Mouse (Mus musculus) lung, postnatal 36 days (tissue): ENCODE measurements around the gene Hsf2.

Source experiments
- DNase-seq: peaks from one replicate; pipeline ENCODE4 v3.0.0; 2022; ENCODE audit warnings: mixed read lengths

Hsf2 gene

DNA sequence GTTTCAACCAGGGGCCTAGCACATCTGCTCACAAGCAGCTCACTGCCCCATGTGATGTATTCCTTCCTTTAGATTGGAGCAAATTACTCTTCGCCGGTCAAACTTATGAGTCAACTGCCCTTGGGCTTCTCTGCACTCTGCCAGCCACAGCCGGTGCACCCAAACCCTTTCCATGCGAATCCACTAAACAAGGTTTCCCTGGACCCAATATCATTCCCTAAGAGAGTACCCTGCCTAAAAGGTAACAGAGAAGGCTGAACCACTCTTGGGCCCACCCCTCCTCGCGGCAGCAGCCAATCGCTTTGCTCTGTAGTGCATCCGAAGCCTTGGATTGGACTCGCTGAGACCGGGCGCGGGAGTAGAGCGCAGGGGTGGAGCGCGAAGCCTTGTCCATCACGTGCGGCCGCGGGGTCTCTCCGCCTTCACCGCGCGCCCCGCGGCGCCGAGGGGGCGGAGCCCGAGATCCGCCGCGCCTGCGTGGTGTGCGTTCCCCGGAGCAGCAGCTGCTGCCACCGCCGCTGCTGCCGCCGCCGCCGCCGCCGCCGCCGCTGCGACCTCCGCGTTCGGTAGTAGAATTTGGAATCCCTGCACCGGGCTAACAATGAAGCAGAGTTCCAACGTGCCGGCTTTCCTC is at the start of gene Hsf2:
Hsf2 (plus strand) TSS at position 478 of the 634 bp plus-strand sequence.
- peak; percentile 98 for DNase-seq

DNA sequence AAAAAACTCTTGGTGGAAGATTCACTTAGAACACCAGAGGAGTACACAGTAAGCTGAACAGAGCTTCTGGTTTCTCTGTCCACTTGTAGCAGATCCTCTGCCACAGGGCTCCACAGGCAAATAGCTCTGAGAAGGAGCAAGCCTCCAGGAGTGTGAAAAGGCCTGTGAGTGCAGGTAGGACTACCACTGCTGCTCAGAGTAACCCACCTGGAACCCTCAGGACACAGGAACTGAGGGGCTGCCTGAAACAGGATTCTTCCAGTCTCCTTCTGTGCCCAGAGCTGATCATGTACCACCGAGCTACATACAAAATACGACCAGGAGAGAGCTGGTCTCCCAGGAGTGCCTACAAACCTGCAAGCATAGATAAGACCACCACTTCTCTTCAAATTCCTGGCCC is 48.3 kb upstream of the Hsf2 start:
- no peak for DNase-seq

DNA sequence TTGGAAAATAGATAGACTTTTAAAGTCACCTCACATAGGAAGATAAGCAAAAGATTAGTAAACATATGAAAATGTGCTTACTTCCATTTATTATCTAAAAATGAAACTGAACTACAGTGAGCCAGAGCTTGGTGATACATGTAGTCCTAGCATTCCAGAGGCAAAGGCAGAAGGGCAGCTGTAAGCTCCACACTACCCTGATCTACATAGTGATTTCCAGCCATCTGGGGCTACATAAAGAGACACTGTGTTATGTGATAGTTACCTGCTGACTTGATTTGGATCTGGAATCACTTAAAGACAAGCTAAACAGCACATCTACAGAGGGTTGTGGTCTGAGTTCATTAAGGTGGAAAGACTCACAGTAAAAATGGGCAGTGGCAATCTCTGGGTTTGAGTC is 45.1 kb upstream of the Hsf2 start:
- DNase-seq = no peak

DNA sequence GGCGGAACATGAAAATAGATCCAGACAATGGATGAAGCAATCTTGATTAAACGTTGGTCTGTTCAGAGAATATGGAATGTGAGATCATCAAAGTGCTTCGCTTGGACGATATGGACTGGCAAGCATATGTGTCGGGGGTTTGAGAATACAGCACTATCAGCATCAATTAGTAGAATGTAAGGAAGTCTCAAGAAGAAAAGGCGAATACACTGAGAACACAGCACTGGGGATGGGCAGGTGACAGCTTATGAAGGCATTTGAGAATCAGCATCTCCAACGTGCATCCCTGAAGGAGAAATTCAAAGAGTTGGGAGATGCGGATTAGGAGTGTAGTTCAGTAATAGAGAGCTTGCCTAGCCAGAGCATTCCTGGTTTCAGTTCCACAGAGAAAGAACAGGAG is 41.8 kb upstream of the Hsf2 start:
- DNase-seq = no peak

DNA sequence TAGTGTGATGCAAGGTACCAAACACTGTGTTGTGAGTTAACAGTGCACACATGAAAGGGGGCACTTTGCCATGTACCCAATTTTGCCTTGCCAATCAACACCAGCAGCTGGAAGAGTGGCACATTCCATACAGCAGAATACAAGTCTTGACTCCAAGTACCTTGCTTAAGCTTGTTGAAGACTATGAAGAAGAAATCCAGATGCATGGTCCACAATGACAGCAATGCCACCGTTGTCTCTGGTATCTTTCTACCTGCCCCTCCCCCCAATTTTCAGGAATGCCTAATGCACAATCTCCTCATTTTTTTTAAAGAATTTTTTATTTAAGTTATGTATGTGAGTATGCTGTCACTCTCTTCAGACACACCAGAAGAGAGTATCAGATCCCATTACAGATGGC is 40.5 kb upstream of the Hsf2 start:
- no peak for DNase-seq

DNA sequence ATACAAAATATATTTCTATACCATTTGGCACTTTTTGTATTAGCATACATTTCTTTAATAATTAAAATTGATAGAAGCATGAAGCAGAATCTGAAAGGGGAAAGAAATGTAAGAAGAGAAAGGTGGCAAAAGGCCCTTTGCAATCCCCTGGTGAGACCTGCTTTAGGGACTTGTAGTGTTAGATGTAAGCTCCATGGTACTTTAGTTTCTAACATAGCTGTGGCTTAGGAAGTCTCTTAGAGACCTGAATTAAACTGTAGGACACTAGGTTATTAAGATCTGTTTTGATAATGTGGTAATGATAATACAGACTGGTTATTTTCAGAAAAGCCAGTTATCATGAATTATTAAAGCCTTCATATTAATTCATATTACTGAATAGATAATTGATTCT is 38.5 kb upstream of the Hsf2 start:
- DNase-seq = no peak

DNA sequence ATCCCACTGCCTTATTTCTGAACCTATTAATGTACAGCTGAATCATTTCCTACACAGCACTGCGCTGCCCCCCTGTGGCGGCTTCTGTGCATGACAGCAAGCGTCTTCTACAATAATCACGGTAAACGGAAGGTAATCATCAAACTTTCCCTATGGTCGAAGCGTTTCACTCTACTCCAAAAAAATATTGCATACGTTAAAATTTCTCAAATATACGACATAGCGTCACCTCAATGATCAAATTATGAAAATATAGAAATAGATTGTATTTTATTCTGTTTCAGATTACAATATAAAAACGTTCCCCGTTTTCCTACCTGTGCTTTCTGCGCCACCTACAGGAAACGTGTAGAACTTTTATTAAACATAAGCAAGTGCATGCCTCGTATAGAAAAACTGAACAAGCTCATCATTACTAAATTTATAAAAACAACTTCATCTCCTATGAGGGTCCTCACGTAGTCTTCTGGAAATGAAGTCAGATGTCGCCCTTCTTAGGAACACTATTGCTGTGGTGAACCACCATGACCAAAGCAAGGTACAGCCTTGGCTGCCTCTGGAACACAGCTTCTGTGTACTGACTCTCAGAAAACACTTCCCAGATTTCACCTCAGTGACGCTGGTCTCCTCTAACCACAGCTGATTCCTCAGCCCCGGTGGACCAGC is 38.0 kb upstream of the Hsf2 start:
- peak; percentile 91 for DNase-seq

DNA sequence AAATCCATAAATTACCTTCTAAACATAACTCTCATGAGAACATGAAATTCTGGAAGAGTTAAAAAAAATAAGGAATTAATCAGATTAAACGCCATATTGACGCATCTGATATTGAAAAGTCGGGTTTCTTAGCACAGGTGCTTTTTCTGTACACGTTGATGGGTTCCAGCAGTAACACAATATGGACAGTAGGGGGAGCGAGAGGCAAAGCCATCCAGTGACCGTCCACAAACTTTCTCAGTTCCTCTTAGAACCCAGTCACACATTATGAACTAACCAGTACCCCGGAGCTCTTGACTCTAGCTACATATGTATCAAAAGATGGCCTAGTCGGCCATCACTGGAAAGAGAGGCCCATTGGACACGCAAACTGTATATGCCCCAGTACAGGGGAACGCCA is 22.9 kb upstream of the Hsf2 start:
- peak; percentile 71 for DNase-seq

DNA sequence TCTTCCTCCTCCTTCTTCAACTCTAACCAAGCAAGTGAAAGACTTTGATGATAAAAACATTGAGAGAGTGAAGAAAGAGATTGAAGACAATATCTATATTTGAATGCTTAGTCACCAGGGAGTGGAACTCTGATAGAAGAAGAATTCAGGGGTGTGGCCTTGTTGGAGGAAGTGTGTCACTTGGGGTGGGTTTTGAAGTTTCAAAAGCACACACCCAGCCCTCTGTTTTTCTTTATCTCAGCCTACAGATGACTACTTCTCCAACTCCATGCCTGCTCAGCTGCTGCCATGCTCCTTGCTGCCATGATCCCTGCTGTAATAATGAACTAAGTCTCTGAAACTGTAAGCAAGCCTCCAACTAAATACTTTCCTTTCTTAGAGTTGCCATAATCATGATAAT is 20.4 kb upstream of the Hsf2 start:
- DNase-seq = no peak

DNA sequence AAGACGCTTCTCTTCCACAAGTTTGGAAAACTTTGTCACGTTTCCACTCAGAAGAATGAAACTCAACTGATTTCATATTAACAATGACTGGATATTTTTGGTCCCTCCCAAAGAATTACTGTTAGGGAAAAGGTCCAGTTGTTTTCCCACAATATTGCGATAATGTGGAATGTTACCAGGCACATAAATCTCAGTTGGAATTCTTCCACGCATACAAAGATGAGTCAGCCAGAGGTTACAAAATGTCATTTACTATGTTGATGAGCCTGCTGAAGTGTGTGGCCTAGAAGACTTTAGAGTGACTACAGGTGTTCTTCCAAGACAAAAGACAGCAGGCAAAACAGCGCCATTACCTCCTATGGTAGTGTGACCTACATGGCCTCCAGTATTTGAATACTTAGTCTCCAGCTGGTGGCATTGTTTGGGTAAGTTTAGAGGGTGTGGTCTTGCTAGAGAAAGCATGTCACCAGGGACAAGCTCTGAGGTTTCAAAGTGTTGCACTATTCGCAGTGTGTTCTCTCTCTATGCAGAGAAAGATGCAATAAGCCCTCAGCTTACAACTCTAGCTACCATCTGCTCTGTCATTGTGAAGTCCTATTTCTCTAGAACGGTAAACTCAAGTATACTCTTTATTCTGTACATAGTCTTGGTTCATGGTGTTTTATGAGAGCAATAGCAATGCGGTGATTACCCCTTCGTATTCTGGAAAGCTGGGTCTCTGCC is 8.9 kb upstream of the Hsf2 start:
- DNase-seq = no peak

DNA sequence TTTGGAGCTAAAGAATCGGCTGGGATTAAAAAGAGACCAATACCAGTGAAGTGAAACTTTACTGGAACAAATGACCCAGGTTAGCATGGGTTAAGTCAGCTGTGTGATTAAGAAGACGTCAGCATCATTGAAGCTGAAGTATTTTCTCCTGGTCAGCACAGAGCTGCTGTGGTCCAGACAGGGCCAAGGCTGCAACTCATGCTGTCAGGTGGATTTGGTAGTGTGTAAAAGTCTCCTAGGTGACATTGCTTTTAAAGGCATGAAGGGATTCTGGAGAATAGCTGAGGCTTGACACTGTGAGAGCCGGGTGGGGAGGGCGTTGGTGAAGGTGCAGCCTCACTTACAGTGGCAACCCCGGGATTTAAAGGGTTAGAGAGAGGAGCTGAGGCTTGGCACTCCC is 4.5 kb upstream of the Hsf2 start:
- no peak for DNase-seq

DNA sequence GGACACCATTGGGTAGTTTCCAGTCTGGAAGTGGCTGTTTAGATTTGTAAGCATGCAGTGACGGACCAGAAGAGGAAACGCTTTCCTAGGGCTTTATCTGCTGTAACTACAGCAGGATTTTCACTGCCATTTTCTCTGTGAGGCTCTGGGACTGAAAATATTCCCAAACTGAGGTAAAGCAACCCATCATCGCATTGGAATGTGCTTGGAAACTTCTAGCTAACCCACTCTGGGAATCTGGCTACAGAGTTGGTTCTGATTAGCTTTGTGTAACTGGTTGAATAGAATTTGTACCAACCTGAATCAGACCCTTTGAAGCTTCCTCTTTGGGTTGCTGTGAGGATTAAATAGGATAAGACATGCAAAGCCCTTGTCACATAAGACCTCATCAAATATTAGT is 1.4 kb upstream of the Hsf2 start:
- DNase-seq = no peak

DNA sequence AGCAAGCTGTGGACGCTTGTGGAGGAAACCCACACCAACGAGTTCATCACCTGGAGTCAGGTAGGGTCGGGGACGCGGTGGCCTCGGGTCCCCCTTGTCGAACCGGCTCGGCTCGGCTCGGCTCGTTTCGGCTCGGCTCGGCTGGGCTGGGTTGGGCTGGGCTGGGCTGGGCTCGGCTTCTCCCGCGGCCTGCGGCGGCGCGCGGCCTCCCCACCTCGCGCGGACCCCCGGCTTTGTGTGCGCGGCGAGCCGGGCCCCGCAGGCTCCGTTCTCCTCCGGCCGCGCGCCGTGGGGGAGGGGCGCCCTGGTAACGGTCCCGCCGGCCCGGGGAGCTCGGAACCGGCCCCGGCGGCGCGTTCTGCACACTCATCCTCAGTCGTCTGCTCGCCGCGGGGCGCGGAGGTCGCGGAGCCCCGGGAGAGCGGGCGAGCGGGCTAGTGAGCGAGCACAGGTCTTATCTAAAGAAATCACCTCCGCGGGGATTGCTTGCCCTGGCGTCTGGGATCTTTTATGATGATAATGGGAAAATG is 422 bp downstream of the Hsf2 start:
- DNase-seq = peak; percentile 74

DNA sequence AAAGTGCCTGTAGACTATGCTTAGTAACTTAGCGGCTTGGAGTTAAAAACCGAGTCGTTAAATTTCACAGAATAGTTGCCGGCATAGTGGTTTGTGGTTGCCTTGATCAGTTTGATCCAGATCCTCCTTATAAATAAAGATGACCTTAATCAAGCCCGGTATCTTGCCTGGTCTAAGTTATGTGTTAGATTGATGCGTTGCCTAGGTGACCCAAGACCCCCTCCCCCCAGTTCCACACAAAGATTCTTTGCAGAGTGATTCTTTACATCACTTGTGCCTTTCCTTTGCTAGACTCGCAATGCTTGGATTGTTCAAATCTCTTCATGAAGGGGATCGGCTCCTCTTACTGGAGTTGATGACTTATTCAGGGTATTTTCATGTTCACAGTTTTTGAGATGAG is 1.0 kb downstream of the Hsf2 start:
- DNase-seq = peak; percentile 7

DNA sequence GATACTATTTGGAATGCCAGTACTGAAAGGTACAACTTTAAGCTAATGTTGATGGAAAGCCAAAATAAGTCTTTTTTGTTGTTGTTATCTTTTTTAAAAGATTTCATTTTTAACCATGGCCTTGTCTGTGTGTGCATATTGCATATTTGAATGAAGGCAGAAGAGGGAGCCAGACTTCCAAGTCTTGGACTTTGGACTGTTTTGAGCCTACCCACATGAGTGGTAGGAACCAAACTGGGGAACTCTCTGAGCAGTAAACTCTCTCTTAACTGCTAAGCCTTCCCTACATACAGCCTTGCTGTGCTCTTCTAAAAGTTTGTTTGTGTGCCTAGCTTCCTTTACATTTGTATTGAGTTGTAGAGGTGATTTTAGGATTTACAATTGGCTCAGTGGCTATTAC is 2.4 kb downstream of the Hsf2 start:
- DNase-seq = no peak

DNA sequence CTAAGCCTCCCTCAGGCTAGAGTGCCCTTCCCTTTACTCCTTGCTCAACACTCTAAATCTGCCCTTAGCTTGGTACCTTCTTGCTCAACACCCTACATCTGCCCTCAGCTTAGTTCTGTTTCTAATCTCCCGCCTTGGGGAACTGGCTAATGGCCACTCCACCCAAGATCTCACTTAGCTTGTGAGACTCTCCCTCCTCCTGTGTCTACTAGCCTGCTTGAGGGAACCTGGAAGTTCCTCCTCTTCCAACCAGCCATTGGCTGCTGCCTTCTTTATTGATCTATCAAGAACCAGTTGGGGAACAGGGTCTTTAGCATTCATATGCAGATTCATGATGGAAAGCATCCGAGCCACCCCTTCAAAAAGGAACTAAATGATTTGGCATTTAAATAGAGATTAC is 5.9 kb downstream of the Hsf2 start:
- peak; percentile 50 for DNase-seq

DNA sequence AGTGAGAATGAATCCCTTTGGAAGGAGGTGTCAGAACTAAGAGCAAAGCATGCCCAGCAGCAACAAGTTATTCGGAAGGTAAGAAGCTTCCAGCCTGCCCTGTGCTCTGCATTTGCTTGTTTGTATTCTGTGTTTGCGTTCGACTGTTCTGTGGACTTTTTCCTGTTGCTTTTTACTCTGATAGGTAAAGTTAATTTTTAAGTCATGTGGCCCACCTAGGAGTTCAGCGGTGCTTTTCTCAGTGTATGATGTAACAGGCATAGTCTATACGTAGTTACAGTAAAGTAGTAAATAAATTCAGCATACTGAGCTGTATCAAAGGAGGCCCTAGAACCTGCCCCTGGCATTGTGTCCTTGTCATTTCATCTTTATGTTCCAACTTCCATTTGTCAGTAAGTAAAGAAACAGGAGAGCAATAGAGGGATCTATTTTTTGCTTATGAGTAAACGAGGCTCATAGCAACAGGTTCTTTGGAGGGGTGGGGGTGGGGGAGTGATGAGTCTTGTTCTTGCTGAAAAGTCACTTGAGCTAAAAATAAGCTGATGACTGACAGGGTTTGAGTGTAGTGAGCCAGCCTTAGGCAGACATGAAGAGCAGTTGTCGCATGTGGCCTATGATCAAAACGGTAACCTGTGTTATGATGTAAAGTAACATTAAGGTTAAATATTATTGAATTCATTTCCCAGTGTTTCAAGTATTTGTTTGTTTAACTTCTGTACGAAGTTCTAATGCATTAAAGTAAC is 13.4 kb downstream of the Hsf2 start:
- DNase-seq = no peak

DNA sequence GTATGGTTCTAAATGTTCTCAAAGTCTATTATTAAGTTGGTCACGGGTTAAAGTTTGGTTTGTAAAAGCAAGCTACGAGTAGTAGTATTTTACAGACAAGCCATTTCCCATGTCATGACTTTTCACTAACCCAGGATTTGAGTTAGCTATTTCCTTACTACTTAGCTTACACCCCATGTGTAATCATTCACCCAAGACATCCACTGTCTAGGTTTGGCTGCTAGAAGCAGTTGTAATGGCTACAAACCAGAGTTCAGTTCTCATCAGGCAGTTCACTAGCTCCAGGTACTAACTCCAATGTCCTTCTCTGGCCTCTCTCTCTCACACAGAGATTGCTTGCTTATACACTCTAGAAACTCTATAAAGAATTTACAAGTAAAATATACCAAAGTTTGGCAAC is 28.4 kb downstream of the Hsf2 start:
- no peak for DNase-seq

DNA sequence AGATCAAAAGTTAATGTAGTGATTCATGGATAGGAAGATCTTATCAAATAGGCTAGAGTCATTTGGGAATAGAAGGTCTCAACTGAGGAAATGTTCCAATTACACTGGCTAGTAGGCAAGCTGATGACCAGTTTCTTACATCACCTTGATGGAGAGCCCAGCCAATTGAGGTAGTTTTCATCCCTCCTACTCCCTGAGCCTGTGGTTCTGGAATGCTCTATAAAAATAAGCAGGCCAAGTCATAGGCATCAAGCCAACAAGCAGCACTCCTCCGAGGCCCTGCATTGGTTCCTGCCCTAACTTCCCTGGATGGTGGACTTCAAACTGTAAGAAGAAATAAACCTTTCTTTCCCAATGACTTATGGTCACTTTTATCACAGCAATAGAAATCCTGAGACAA is 29.1 kb downstream of the Hsf2 start:
- no peak for DNase-seq

DNA sequence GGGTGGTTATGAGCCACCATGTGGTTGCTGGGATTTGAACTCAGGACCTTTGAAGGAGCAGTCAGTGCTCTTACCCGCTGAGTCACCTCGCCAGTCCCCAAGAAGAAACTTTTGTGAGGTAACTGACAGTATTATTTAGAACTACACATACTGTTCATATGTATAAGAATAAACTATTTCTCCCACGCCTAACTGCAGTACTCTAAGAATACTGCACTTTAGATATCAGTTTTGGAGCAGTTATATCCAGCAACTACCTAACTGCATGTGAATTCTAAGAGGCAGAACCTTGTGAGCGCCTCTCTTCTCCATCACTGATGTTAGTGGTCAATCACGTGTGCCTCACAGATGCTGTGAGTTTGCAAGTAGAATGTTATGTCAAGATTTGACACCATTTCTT is 40.3 kb downstream of the Hsf2 start:
- no peak for DNase-seq

DNA sequence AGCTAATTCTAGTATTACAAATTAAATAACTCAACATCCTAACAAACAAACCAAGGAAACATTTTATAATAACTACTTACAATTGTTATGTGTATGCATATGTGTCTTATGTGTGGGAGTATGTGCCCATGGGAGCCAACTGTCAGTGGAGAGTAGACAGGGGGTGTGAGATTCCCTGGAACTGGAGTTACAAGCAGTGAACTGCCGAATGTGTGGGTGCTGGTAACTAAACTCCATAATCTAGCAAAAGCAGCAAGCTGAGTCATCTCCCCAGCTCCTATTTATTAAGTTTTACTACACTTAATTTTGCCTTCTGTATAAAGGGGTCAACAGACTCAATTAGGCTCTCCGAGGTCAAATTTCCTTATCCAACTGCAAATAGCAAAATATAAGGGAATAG is 44.9 kb downstream of the Hsf2 start:
- DNase-seq = no peak

DNA sequence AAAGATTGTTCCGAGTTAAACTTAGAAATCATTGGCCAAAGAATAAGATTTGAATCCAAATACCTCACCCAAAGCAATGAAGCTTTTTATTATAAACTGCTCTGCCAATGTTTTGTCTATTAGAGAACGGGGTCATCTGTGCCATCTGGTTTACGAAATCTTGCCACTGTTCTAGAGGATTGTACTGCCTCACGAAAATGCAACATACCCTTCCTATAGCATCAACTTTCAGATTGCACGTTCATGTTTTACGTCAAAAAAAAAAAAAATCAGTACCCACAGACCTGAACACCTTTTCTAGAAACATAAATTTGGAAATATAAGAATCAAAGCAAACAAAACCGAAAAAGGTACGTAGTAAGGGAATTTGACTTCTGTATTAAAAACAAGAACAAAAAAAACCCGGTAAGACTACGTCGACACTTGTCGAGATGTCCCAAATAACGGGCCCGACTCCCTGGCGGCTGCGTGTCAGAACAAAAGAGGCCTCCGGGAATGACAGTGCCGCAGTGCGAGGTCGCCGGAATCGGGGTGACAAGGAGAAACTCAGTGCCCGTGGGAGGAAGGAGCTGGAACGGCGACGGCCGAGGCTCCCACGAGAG is 45.5 kb downstream of the Hsf2 start:
- DNase-seq = no peak
